Mouse (Mus musculus) right cerebral cortex, postnatal 10 days (tissue): ENCODE data around the gene Dppa4.
"Not testable (repeated sequence)": the region's sequence is repeated elsewhere in the genome, so short reads cannot be mapped to it uniquely, and the experiment has no call there.

Experiments
- DNase-seq, 2 experiments: peaks; one replicate each; pipeline ENCODE4 v3.0.0; 2021; ENCODE audit warnings: low spot score in 2 of 2

Dppa4 gene

DNA sequence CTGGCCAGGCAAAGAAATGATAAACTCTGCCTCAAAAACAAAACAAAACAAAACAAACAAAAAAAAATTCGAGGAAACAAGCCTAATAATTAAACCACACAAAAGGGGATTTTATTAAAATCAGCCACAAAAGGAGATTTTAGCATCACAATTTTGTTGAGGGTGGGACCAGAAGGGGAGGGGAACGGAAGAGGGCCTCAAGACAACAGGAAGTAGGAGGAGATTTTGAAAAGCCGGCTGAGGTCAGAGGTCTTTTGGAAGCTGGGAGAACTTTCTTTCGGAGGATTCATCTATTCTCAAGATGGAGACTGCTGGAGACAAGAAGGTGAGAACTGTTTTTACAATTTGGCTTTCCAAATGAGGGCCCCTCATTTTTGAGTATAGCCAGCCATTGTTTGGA is at the start of gene Dppa4:
Dppa4 (plus strand) TSS at position 217 of the 400 bp plus-strand sequence.
- no peak for DNase-seq

DNA sequence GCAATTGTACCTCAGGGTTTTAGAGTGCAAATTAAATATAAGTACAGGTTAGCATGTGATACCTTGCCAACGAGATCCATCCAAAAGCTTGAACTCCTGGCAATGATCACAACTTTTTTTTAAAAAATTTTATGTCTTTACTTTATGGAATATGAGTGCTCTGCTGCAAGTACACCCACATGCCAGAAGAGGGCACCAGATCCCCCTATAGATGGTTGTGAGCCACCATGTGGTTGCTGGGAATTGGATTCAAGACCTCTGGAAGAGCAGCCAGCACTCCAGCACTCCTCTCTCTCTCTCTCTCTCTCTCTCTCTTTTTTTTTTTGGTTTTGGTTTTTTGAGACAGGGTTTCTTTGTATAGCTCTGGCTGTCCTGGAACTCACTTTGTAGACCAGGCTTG is 48.5 kb upstream of the Dppa4 start:
- no peak for DNase-seq

DNA sequence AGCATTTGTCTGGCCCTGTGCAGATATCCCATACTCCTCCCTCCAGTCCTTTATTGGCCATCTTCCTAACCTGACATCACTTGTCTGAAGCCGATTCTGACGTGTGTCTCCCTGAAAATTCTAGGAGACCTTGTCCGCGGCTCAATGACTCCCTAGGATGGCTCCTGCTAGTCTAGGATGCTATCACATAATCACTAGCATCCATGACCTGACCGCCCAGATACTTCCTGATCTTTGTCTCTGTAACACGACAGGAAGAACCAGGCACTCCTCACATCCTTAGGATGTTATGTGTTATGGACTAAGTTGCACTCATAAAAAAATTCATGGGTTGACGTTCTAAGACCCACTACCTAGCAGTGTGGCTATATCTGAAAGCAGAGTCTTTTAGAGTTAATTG is 45.9 kb upstream of the Dppa4 start:
- DNase-seq, result no peak

DNA sequence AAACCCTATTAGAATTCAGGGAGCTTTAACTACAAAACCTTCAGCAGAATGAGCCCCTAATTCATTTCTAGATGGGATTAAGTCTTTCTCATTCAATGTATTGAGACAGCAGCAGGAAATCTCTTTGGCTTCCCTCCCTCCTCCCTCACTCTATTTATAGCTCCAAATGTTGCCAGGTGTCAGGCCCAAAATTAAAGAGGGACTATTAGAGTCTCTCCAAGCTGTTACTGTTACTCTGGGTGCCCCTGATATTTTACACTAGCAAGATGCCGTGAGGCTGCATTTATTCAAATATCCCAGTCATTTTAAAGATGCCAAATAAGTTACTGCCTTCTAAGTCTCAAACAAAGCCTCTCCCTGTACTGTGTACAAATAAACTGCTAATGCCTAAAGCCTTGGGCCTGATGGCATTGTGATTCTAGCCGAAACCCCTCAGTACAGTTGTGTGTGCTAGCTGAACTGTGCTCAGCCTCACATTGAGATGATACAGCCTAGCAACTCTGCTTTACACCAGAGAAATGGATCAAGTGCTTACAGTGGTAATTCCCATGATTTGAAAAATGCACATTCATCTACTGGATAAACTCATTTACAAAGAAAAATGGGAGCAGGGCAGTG is 36.4 kb upstream of the Dppa4 start:
- no peak for DNase-seq

DNA sequence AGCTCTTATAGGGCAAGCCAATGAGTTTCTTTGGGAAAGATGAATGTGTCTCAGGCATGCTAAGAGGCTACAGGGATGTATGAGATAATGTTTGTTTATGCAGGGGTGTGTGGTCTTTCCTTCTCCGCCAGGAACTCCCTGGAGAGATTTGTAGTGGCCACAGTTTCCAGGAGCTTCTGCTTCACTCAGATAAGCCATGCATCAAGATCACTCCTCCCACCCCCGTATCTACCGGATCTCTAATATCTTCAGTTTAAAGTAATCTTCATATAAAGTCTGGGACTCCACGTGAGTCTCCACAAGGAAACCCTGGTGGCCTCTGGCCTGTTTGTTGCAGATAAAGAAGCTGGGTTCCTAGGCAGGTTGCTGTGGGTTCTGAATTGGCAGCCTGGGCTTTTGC is 30.7 kb upstream of the Dppa4 start:
- no peak for DNase-seq

DNA sequence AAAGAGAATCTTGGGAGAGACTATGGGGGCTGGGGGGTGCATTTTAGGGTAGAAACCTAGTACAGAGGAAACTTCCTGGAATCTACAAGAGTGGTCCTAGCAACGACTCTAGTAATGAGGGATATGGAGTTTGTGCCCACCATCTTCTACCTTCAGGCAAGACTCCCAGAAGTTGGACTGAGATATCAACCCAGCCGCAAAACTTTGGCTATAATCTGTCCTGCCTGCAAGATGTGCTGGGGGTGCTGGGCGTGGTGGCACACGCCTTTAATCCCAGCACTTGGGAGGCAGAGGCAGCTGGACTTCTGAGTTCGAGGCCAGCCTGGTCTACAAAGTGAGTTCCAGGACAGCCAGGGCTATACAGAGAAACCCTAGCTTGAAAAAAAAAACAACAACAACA is 28.9 kb upstream of the Dppa4 start:
- DNase-seq, result no peak

DNA sequence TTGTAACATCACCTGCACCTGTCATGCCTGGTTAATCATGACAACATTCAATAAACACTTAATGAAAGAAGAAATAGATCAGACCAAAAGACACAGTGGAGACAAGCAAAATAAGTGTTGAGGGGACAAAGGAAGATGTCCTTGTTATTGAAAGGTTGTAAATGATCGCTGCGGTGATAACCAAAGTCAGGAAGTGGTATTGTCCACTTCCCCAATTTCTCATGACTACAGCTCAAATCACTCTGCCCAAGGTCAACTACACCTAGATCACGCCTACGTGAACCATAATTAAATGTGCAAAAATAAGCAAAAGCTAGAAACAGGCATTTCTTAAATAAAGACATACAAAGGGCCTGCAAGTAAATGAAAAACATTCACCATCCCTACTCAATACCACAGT is 24.0 kb upstream of the Dppa4 start:
- no peak for DNase-seq

DNA sequence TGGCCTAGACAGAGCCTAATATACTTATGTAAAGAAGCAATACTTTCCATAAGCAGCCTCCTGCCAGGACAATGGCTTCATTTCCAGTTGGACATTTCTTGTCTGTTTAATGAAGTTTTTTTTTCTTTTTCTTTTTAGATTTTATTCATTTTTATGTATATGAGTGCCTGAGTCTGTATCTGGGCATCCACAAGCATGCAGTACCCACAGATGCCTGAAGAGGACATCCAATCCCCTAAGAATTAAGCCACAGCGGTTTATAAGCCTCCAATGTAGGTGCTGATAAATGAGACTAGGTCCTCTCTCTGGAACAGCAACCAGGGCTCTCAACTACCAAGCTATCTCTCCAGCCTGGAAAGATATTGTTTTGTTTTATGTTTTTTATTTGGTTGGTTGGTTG is 20.6 kb upstream of the Dppa4 start:
- DNase-seq, result no peak

DNA sequence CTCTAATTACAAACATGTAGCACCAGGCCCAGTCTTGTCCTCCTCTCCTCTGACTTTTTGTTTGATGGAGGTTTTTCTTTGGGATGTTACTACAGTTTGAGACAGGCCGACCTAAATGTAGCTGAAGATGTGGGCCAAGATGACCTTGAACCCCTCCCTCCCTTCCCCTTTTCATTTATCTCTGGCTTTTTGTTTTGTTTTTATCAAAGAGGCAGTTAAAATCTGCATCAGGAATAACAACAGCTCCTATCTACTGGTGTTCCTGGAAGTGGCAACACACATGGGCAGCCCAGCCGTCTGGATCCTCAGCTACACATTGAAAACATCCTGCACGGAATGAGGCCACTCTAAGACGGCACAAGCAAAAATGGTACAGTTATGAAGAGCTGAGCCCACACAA is 17.7 kb upstream of the Dppa4 start:
- DNase-seq, result no peak

DNA sequence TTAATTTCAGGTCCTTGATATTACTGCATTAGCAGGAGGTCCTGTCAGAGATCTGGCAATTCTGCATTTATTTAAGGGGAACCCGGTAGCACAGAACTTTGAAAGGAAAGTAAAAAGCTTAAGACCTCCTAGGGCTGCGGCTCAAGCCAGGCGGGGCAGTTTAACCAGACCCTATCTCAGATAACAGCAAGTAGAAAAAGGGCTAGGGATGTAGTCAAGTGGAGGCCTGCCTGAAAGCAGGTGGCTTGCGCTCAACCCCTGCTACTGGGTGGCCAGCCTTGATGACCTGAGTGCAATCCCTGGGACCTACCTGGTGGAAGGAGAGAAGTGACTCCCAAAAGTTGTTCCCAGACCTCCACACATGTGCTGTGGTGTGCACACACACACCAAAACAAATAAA is 6.6 kb upstream of the Dppa4 start:
- no peak for DNase-seq

DNA sequence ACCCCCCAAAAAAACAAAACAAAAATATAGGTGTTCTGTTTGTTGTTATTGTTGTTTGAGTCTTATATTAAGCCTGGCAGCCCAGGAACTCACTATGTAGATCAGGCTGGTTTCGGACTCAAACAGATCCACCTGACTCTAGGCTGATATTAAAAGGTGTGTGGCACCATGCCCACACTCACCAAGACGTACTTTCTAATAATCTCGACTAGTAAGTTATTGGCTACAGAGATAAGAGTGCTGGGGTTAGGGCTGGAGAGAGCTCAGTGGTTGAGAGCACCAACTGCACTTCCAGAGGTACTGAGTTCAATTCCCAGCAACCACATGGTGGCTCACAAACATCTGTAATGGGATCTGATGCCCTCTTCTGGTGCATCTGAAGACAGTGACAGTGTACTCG is 2.6 kb upstream of the Dppa4 start:
- DNase-seq, result no peak

DNA sequence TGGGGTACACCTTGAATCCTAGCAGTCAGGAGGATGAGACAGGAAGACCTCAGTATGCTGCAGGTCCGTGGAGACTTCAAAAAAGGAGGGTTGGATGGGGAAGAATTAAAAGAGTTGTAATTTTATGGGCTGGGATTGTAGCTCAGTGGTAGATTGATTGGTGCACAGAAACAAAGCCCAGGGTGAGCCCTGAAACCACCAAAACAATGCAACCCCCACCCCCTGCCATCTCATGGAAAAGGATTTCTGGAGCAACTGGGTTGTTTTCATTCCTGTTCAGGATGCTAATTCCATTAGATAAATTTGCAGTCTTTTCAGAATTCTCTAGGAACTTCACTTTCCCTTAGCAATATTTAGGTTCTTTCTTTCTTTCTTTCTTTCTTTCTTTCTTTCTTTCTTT is 732 bp upstream of the Dppa4 start:
- no peak for DNase-seq

DNA sequence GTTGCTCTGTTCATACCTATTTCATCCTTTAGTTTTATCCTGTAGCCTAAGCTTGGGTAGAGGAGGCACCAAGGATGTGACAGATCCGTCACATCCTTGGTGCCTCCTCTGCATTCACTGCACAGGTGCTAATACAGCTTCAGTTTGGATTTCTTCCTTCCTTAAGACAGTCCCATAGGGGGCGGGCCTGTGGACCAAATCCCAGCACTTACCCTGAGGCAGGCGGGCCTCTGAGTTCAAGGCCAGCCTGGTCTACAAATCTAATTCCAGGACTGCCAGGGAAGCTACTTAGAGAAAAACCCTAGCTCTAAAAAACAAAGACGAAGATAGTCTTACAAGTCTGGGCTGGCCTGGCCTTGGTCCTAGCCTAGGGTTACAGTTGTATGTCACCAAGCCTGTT is 2.0 kb downstream of the Dppa4 start:
- DNase-seq, result no peak

DNA sequence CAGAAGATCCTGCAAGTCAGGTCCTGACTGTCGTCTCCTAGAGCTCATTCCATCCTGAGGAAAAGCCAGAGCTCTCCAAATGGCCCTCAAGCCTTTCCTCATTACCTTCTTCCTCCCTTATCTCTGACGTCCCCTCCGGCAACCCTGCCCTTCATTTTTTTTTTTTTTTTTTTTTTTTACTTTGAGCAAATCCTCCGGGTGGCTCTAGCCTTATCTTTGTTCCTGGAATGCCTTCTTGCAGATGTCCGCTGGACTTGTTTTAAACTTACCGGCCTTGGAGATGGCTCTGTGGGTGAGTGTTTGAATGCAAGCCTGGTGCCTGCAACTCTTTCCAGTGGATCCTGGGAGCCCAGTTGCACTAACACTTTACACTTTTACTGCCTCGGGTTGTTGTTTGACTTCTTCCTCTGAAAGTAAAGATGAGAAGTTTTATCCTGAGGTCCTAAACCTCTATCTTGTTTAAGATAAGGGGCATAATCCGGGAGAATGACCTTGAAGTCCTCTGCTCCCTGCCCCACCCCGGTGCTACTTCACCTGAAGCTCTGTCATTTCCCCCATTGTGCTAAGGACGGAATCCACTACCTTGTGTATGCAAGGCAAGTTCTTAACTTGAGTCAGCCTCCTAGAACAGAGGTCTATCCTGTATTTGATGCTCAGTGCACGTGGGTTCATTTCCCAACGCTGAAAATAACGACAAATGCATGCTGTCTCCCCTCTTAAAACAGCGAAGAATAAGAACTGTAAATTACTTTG is 14.0 kb downstream of the Dppa4 start:
- no peak for DNase-seq

DNA sequence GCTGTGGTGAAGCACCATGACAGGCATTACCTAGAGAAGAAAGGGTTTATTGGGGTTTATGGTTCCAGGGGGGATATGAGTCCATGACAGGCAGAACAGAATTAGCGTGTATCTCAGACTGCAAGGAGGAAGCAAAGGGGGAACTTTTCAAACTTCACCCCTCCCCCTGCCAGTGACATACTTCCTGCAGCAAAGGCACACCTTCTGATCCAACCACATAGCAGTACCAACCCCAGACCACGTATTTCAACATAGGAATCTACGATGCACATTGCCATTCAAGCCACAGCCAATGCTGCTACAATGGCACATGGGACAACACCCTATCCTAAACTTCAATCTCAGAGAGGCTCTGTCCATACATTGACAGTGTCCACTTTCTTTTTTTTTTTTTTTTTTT is 16.4 kb downstream of the Dppa4 start:
- DNase-seq, result no peak

DNA sequence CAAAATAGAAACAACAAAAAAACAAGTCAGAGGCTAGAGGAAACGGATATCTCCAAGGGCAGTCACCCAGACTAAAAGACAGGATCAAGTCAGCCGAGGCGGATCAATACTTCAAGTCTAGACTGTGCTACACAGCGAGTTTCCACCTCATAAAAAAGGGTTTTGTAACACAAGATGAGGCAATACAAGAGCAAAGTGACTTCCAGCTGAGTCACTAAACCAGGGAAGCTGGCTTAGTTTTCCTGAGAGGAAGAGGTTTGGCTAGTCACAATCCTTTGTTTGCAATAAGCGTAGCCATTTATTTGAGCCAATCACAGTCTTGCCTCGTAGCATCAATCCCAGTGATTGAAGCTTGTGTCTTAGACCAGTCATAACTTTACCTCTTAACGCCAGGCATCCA is 20.0 kb downstream of the Dppa4 start, which contains the start of gene Dppa2:
Dppa2 (plus strand) TSS at position 400 of the 400 bp plus-strand sequence.
- no peak for DNase-seq

DNA sequence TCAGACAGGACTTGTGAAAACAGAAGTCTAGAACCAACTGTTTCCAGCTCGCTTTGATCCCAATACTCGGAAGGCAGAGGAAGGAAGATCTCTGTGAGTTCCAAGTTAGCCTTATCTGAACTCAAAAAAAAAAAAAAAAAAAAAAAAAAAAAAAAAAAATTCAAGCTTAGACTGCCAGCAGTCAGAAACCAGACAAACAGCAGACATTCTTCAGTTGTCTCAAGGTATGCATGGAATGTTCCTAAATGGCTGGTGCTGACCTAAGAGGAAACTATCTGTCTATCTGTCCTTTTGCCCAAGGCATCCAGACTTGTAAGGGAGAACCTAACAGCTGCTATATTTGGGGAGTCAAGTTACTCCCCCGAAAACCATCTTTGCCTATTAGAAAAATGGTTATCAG is 20.4 kb downstream of the Dppa4 start:
- no peak for DNase-seq

DNA sequence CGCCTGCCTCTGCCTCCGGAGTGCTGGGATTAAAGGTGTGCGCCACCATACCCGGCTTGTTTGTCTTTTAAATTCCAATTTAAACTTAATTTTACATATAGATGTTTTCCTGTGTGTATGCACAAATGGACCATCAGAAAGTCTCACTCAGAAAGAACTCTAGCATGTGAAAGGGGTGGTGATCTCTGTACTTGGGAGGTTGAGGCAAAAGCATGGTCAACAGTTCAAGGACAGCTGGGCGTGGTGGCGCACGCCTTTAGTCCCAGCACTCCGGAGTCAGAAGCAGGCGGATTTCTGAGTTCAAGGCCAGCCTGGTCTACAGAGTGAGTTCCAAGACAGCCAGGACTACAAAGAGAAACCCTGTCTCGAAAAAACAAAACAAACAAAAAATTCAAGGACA is 25.4 kb downstream of the Dppa4 start:
- DNase-seq, result not testable (repeated sequence)

DNA sequence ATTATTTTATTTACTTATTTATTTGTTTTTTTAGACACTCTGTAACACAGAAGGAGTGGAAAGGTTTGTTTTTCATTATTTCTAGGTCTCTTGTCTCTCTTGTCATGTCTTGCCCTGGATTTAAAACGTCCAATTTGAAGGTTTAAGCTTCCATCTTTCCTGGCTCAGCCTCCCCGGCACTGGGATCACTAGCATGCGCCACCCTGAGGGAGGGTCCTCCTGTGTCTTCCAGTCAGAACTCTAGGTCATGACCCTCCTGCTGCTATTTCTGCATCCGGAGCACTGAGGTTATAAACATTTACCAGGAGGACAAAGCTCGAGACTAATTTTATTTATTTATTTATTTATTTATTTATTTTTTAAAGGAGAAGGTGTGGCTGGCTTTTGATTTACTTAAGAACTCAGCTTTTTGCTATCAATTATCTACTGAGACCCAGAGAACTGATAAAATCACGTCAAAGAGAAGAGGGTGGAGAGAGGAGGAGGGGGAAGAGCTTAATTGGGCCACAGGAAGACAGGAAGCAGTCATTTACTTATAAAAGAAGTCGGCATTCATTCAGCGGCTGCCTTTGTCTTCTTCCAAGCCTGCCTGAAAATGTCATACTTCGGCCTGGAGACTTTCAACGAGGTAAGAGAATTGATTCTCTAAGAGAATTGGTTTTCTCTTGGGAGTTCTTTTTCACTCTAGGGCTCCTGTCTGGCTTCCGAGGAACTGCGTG is 26.5 kb downstream of the Dppa4 start:
- no peak for DNase-seq

DNA sequence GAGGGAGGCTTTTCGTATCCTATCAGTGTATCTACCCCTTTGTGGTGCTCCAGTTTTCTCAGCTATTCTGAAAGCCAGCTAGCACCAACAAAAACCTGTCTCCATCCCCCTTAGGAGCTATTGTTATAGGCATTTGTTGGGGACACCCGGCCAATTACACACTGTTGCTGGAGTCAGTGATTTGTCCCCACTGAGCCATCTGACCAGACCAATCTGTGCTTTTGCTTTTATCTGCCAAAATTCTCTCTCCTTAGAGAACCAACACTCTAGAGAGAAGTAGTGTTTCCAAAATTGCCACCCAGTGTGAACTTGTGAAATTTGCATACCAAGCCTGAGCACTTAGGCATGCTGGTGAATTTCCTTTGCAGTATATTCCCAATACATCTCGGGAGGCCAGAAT is 31.8 kb downstream of the Dppa4 start:
- DNase-seq, result no peak

DNA sequence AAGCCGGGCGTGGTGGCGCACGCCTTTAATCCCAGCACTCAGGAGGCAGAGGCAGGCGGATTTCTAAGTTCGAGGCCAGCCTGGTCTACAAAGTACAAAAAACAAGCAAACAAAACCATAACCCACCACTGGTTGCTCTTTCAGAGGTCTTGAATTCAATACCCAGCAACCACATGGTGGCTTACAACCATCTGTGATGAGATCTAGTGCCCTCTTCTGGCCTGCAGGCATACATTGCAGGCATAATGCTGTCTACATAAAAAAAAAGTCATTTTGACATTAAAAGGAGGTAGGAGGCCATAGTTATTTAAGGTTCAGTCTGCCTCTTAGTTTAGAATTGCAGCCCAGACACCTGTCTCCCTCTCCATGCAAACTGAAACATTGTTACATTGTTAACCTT is 37.2 kb downstream of the Dppa4 start:
- no peak for DNase-seq

DNA sequence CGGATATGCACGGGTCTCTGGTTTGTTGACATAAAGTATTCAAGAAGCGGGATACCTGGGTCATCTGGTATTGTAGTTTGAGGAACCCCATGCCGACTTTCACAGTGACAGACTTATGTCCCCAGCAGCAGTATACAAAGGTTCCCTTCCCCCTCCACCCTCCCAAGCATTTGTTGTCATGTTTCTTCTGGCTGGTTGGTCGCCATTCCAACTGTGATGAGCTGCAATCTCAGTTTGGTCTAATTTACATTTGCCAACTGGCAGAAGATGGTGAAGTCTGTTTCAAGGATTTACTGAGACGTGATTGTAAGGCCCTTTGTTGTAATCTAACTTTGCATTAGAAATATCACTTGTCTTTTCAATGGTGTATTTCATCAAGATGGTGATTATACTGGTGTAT is 39.6 kb downstream of the Dppa4 start:
- no peak for DNase-seq
